ENCODE assay signal across 19 mouse cellular contexts in genomic region chr7:78739351-78740000, GRCm38 (mm10). TPM values are rescaled to one million over a fixed set of nuclear protein-coding genes. Genes with fewer than 3 reads are reported as not detected.
DNase-seq lines count a peak whose midpoint lies in the region; ATAC-seq and TF ChIP-seq lines count a peak whose summit lies in the region.
"Had no signal": no experiment of that assay in that cellular context is flagged by ENCODE, and none has a peak within 500 bp of the region (broad histone marks: within the 10 kb centered on the region; RNA-seq: fewer than 3 reads in every experiment).

No protein-coding gene starts in this region.

- H3K4me3 ChIP-seq in lung, postnatal 0 days (ENCODE audit: low read depth, low read length) = no peak overlapping the region
- H3K4me3 ChIP-seq in hindbrain, embryonic 10.5 days = no peak overlapping the region
- H3K4me3 ChIP-seq: embryonic facial prominence, embryonic 13.5 days; forebrain, embryonic 13.5 days; hindbrain, embryonic 13.5 days had no signal

- H3K4me2 ChIP-seq in lung, postnatal 0 days (replicated peaks; ENCODE audit: low read depth, low read length) = no peak overlapping the region
- H3K4me2 ChIP-seq: embryonic facial prominence, embryonic 13.5 days; forebrain, embryonic 13.5 days; hindbrain, embryonic 13.5 days had no signal

- peak; percentile 55 for TF ChIP-seq EP300 in lung, postnatal 0 days (IDR thresholded peaks at IDR 0.05)

- no peaks in the 10 kb centered on the region for H3K36me3 ChIP-seq in lung, postnatal 0 days (ENCODE audit: insufficient read depth, low read length)
- H3K36me3 ChIP-seq in hindbrain, embryonic 10.5 days = no peaks in the 10 kb centered on the region
- H3K36me3 ChIP-seq: embryonic facial prominence, embryonic 13.5 days; hindbrain, embryonic 13.5 days had no signal

- H3K9me3 ChIP-seq in lung, postnatal 0 days (ENCODE audit: low read length) = no peaks in the 10 kb centered on the region
- no peaks in the 10 kb centered on the region for H3K9me3 ChIP-seq in hindbrain, embryonic 10.5 days
- H3K9me3 ChIP-seq: embryonic facial prominence, embryonic 13.5 days; forebrain, embryonic 13.5 days; hindbrain, embryonic 13.5 days had no signal

- TF ChIP-seq CTCF in lung, postnatal 0 days (IDR thresholded peaks at IDR 0.05) = no peak

- 60% methylated on average over 8 of the region's 8 CpGs for WGBS in lung, postnatal 0 days
- 90% methylated on average over 8 of the region's 8 CpGs for WGBS in hindbrain, embryonic 10.5 days

- DNase-seq in adrenal gland, adult 2 months = peak; percentile 6
- DNase-seq in adrenal gland, postnatal 4 days (ENCODE audit: low spot score in 2 of 2) = no peak
- peak; percentile 67 for DNase-seq in lung, postnatal 0 days (ENCODE audit: low spot score)
- no peak for DNase-seq in lung, postnatal 10 days
- peak; percentile 9 for DNase-seq in 3T3-L1 (ENCODE audit: low read depth, low spot score)
- DNase-seq in gonadal fat pad, adult 2 months (ENCODE audit: low read depth) = peak; percentile 81
- DNase-seq in hindbrain, embryonic 10.5 days (ENCODE audit: low spot score) = no peak
- DNase-seq: cerebellum, adult 18-20 months; cerebellum, adult 9-11 months; cerebellum, postnatal 36 days; forebrain, postnatal 0 days; gastrocnemius, postnatal 14 days; heart, postnatal 10 days; heart, postnatal 4 days had no signal

- no peak overlapping the region for H3K27ac ChIP-seq in lung, postnatal 0 days (ENCODE audit: low read length)
- H3K27ac ChIP-seq in hindbrain, embryonic 10.5 days = no peak overlapping the region
- H3K27ac ChIP-seq: embryonic facial prominence, embryonic 13.5 days; forebrain, embryonic 13.5 days; hindbrain, embryonic 13.5 days; hindbrain, postnatal 0 days had no signal

- H3K27me3 ChIP-seq in lung, postnatal 0 days (replicated peaks; ENCODE audit: insufficient read depth, low read length) = no peaks in the 10 kb centered on the region
- H3K27me3 ChIP-seq in hindbrain, embryonic 10.5 days (ENCODE audit: insufficient read depth, poor library complexity, severe bottlenecking) = no peaks in the 10 kb centered on the region
- H3K27me3 ChIP-seq: embryonic facial prominence, embryonic 13.5 days; forebrain, embryonic 13.5 days; hindbrain, embryonic 13.5 days had no signal

- no peak overlapping the region for H3K9ac ChIP-seq in lung, postnatal 0 days (replicated peaks; ENCODE audit: low read depth)
- H3K9ac ChIP-seq: embryonic facial prominence, embryonic 13.5 days; forebrain, embryonic 13.5 days; forebrain, postnatal 0 days; hindbrain, embryonic 13.5 days had no signal

- no peak for ATAC-seq in lung, postnatal 0 days
- ATAC-seq: forebrain, embryonic 13.5 days; forebrain, postnatal 0 days; hindbrain, postnatal 0 days had no signal

- no peaks in the 10 kb centered on the region for H3K4me1 ChIP-seq in lung, postnatal 0 days (ENCODE audit: insufficient read depth, low read depth, low read length)
- no peaks in the 10 kb centered on the region for H3K4me1 ChIP-seq in hindbrain, embryonic 10.5 days (replicated peaks)
- H3K4me1 ChIP-seq: embryonic facial prominence, embryonic 13.5 days; forebrain, embryonic 13.5 days; hindbrain, embryonic 13.5 days had no signal

RNA-seq across cellular contexts. Expression of gene Ntrk3, which starts 1.7 kb away (rescaled TPM):
- 10 to 100 TPM; 23.5 to 25.6 TPM for total RNA-seq in adrenal gland, adult 2 months (2021)
- polyA plus RNA-seq in adrenal gland, adult 2 months (2012; rRNA removed) = 22.5 and 36.7 TPM in 2 replicates
- total RNA-seq in adrenal gland, postnatal 4 days (2021) = 10 to 100 TPM; 16.9 to 20.4 TPM
- 0.83 and 1.3 TPM in 2 replicates for polyA plus RNA-seq in lung, postnatal 0 days (2015; fragmentation: Nextera tagmentation; extraction: Ambion mirVana)
- polyA plus RNA-seq in gonadal fat pad, adult 2 months (2012; rRNA removed) = 12.7 and 12.8 TPM in 2 replicates
- 3.3 and 4.5 TPM in 2 replicates for polyA plus RNA-seq in hindbrain, embryonic 10.5 days (2016; fragmentation: Nextera tagmentation; extraction: Ambion mirVana)
- total RNA-seq: granulocyte monocyte progenitor cell, adult 5-6 weeks had no signal

RNA-seq across cellular contexts. Expression of gene Mrps11, which starts 43.4 kb away (rescaled TPM):
- total RNA-seq in adrenal gland, adult 2 months (2021) = 100 to 1,000 TPM in 1 of 2 experiments, 10 to 100 TPM in 1; 84.2 to 116 TPM
- polyA plus RNA-seq in adrenal gland, adult 2 months (2012; rRNA removed) = 69.0 and 77.7 TPM in 2 replicates
- 10 to 100 TPM; 83.5 to 88.1 TPM for total RNA-seq in adrenal gland, postnatal 4 days (2021)
- 39.8 and 46.4 TPM in 2 replicates for polyA plus RNA-seq in lung, postnatal 0 days (2015; fragmentation: Nextera tagmentation; extraction: Ambion mirVana)
- polyA plus RNA-seq in gonadal fat pad, adult 2 months (2012; rRNA removed) = 44.4 and 51.7 TPM in 2 replicates
- polyA plus RNA-seq in hindbrain, embryonic 10.5 days (2016; fragmentation: Nextera tagmentation; extraction: Ambion mirVana) = 85.3 and 91.7 TPM in 2 replicates

RNA-seq across cellular contexts. Expression of gene Mrpl46, which starts 43.9 kb away (rescaled TPM):
- total RNA-seq in adrenal gland, adult 2 months (2021) = 10 to 100 TPM; 39.3 to 52.6 TPM
- 11.6 and 13.5 TPM in 2 replicates for polyA plus RNA-seq in adrenal gland, adult 2 months (2012; rRNA removed)
- 10 to 100 TPM; 42.5 to 47.0 TPM for total RNA-seq in adrenal gland, postnatal 4 days (2021)
- 41.7 and 43.1 TPM in 2 replicates for polyA plus RNA-seq in lung, postnatal 0 days (2015; fragmentation: Nextera tagmentation; extraction: Ambion mirVana)
- 13.1 and 13.7 TPM in 2 replicates for polyA plus RNA-seq in gonadal fat pad, adult 2 months (2012; rRNA removed)
- 78.3 and 78.5 TPM in 2 replicates for polyA plus RNA-seq in hindbrain, embryonic 10.5 days (2016; fragmentation: Nextera tagmentation; extraction: Ambion mirVana)

Comparison
In these comparisons a context has a peak if more than half of its experiments do, and no peak if none do; other contexts are left out.
1. DNase-seq: peak in adrenal gland, adult 2 months (single experiment), lung, postnatal 0 days (single experiment), 3T3-L1 (single experiment) and gonadal fat pad, adult 2 months (single experiment); none in adrenal gland, postnatal 4 days (0 of 2), lung, postnatal 10 days (single experiment) and hindbrain, embryonic 10.5 days (single experiment).